Mouse (Mus musculus) midbrain, postnatal 0 days (tissue): ENCODE measurements at regions not wholly inside any gene's neighbourhood (a gene's known extent, or its start where the extent isn't known, plus 50 kb on each side); places are given as distances from the start of the nearest gene placed in this dataset.

Source experiments
- ATAC-seq: fragments of 200-750 bp; cut with Nextera tagmentation; 2 replicates; pipeline ENCODE4 v1.8.0; 2017; ENCODE audit warnings: moderate number of reproducible peaks, mild to moderate bottlenecking, moderate TSS enrichment, moderate library complexity; ENCODE audit not compliant: low FRiP score
- DNase-seq: peaks from one replicate; pipeline ENCODE4 v3.0.0-alpha.2; 2015; ENCODE audit warnings: low spot score
- H3K27ac ChIP-seq: fragments of 300-500 bp; sonication (generic); 2 replicates; pipeline ENCODE4 v1.5.1; 2014; ENCODE audit warnings: low read depth, mild to moderate bottlenecking, low read length, mixed read lengths
- H3K27me3 ChIP-seq: fragments of 300-500 bp; sonication (generic); 2 replicates; pipeline ENCODE4 v1.6.1; 2014; ENCODE audit warnings: low read length, control low read depth, mixed read lengths; ENCODE audit not compliant: insufficient read depth
- H3K36me3 ChIP-seq: fragments of 300-500 bp; sonication (generic); 2 replicates; pipeline ENCODE4 v1.6.1; 2014; ENCODE audit warnings: low read length, control low read depth, mixed read lengths; ENCODE audit not compliant: insufficient read depth
- H3K4me1 ChIP-seq: fragments of 300-500 bp; sonication (generic); 2 replicates; pipeline ENCODE4 v1.6.1; 2014; ENCODE audit warnings: mild to moderate bottlenecking, control low read depth, antibody characterized with exemption, low read length, mixed read lengths; ENCODE audit not compliant: insufficient read depth
- H3K4me2 ChIP-seq: fragments of 300-500 bp; sonication (generic); 2 replicates; pipeline ENCODE4 v1.6.1; 2014; ENCODE audit warnings: low read depth, mild to moderate bottlenecking, low read length, mixed read lengths; ENCODE audit not compliant: poor library complexity, severe bottlenecking
- H3K4me3 ChIP-seq: fragments of 300-500 bp; sonication (generic); 2 replicates; pipeline ENCODE4 v1.5.1; 2014; ENCODE audit warnings: low read depth, mild to moderate bottlenecking, low read length, moderate library complexity
- H3K9ac ChIP-seq: fragments of 300-500 bp; sonication (generic); replicated peaks from 2 replicates; pipeline ENCODE4 v1.6.1; 2014; ENCODE audit warnings: mild to moderate bottlenecking, low read length, moderate library complexity, mixed read lengths; ENCODE audit not compliant: poor library complexity, severe bottlenecking
- H3K9me3 ChIP-seq: fragments of 300-500 bp; sonication (generic); 2 replicates; pipeline ENCODE4 v1.6.1; 2016; ENCODE audit warnings: low read length, control low read depth
- CTCF ChIP-seq: IDR thresholded peaks from 2 replicates; pipeline ENCODE4 v1.5.1; 2016; ENCODE audit warnings: antibody characterized with exemption, mild to moderate bottlenecking
- WGBS: fragments of 180-500 bp; shearing (Covaris S2); extraction: QIAGEN DNeasy Blood & Tissue Kit; methylation state at CpG from one replicate; pipeline ENCODE4 v1.1.7; 2014; 5-methylcytosine and 5-hydroxymethylcytosine counted together

GRCm38 (mm10) chr1:154096113-154096512 is 104.9 kb upstream of the Zfp648 start:
- no peak for TF ChIP-seq CTCF
- ATAC-seq (no peak), DNase-seq (no peak)
- Histone ChIP-seq H3K4me2 (no peak overlapping the region), H3K9me3 (no peaks in the 10 kb centered on the region), H3K4me3 (no peak overlapping the region), H3K27ac (no peak overlapping the region), H3K27me3 (no peaks in the 10 kb centered on the region), H3K36me3 (no peaks in the 10 kb centered on the region), H3K4me1 (no peaks in the 10 kb centered on the region), H3K9ac (no peak overlapping the region)
- WGBS, result 91% methylated on average over 7 of the region's 7 CpGs

GRCm38 (mm10) chr1:154096911-154097310 is 104.1 kb upstream of the Zfp648 start:
- no peak for DNase-seq
- Histone ChIP-seq H3K4me1 (no peaks in the 10 kb centered on the region), H3K9ac (no peak overlapping the region), H3K4me3 (no peak overlapping the region), H3K27me3 (no peaks in the 10 kb centered on the region), H3K36me3 (no peaks in the 10 kb centered on the region), H3K27ac (no peak overlapping the region), H3K4me2 (no peak overlapping the region), H3K9me3 (no peaks in the 10 kb centered on the region)
- no peak for TF ChIP-seq CTCF
- 97% methylated on average over 2 of the region's 2 CpGs for WGBS
- no peak for ATAC-seq

GRCm38 (mm10) chr1:154097656-154098055 is 103.3 kb upstream of the Zfp648 start:
- Histone ChIP-seq H3K4me2 (no peak overlapping the region), H3K9me3 (no peaks in the 10 kb centered on the region), H3K36me3 (no peaks in the 10 kb centered on the region), H3K4me1 (peaks cover 6% of the 10 kb centered on the region; the same call in 1 of the 2 replicates), H3K4me3 (no peak overlapping the region), H3K27ac (no peak overlapping the region), H3K9ac (no peak overlapping the region), H3K27me3 (no peaks in the 10 kb centered on the region)
- WGBS, result 67% methylated on average over 6 of the region's 6 CpGs
- no peak for TF ChIP-seq CTCF
- ATAC-seq (no peak), DNase-seq (no peak)

- Histone ChIP-seq H3K9ac (no peak overlapping the region), H3K4me3 (no peak overlapping the region), H3K27me3 (no peaks in the 10 kb centered on the region), H3K9me3 (no peaks in the 10 kb centered on the region), H3K27ac (no peak overlapping the region), H3K4me1 (peaks cover 14% of the 10 kb centered on the region; the same call in 1 of the 2 replicates), H3K4me2 (no peak overlapping the region), H3K36me3 (no peaks in the 10 kb centered on the region)
- ATAC-seq, result no peak
- WGBS, result 90% methylated on average over 3 of the region's 3 CpGs
- DNase-seq, result no peak
- TF ChIP-seq CTCF, result no peak
Observed at GRCm38 (mm10) chr1:154100556-154100955, 100.4 kb upstream of the Zfp648 start.

- peaks cover 14% of the 10 kb centered on the region; the same call in 1 of the 2 replicates for H3K4me1 ChIP-seq
- H3K9ac ChIP-seq, result no peak overlapping the region
- no peaks in the 10 kb centered on the region for H3K9me3 ChIP-seq
- no peaks in the 10 kb centered on the region for H3K27me3 ChIP-seq
- H3K4me2 ChIP-seq, result no peak overlapping the region
- no peak for TF ChIP-seq CTCF
- ATAC-seq (no peak), DNase-seq (no peak)
- 100% methylated on average over 1 of the region's 1 CpGs for WGBS
- H3K36me3 ChIP-seq, result no peaks in the 10 kb centered on the region
- no peak overlapping the region for H3K4me3 ChIP-seq
- no peak overlapping the region for H3K27ac ChIP-seq
Observed at GRCm38 (mm10) chr1:154101433-154101832, 99.6 kb upstream of the Zfp648 start.

GRCm38 (mm10) chr1:154102191-154102590 is 98.8 kb upstream of the Zfp648 start:
- 63% methylated on average over 3 of the region's 3 CpGs for WGBS
- Histone ChIP-seq H3K9me3 (no peaks in the 10 kb centered on the region), H3K4me3 (no peak overlapping the region), H3K27ac (peak overlapping the region; percentile 73), H3K4me1 (peaks cover 14% of the 10 kb centered on the region; the same call in 1 of the 2 replicates), H3K36me3 (no peaks in the 10 kb centered on the region), H3K27me3 (no peaks in the 10 kb centered on the region), H3K9ac (no peak overlapping the region), H3K4me2 (no peak overlapping the region)
- no peak for ATAC-seq
- DNase-seq, result no peak
- no peak for TF ChIP-seq CTCF
